20 mouse cellular contexts compared by ENCODE assay signal in genomic region chr4:81430826-81431225, GRCm38 (mm10). TPM values are rescaled to one million over a fixed set of nuclear protein-coding genes. Genes with fewer than 3 reads are reported as not detected.
DNase-seq lines count a peak whose midpoint lies in the region; ATAC-seq and TF ChIP-seq lines count a peak whose summit lies in the region.
"Had no signal": no experiment of that assay in that cellular context is flagged by ENCODE, and none has a peak within 500 bp of the region (broad histone marks: within the 10 kb centered on the region; RNA-seq: fewer than 3 reads in every experiment).

No protein-coding gene starts in this region.

- H3K27ac ChIP-seq in heart, embryonic 12.5 days (ENCODE audit: poor library complexity, severe bottlenecking): no peak overlapping the region
- no peak overlapping the region for H3K27ac ChIP-seq in hindbrain, postnatal 0 days
- no peak overlapping the region for H3K27ac ChIP-seq in hindbrain, embryonic 16.5 days (ENCODE audit: low read depth, low read length)
- H3K27ac ChIP-seq in brown adipose tissue, adult 24 weeks (replicated peaks; ENCODE audit: low read depth, low read length): peak overlapping the region; percentile 26
- H3K27ac ChIP-seq in forebrain, embryonic 14.5 days (ENCODE audit: low read depth, low read length): no peak overlapping the region
- no peak overlapping the region for H3K27ac ChIP-seq in intestine, embryonic 16.5 days (ENCODE audit: low read length)
- H3K27ac ChIP-seq: embryonic facial prominence, embryonic 10.5 days; hindbrain, embryonic 13.5 days; intestine, embryonic 15.5 days; liver, embryonic 14.5 days; midbrain, embryonic 12.5 days; neural tube, embryonic 12.5 days had no signal

- WGBS in heart, embryonic 12.5 days: 69% methylated on average over 4 of the region's 4 CpGs
- WGBS in hindbrain, postnatal 0 days: 64% methylated on average over 4 of the region's 4 CpGs
- 76% methylated on average over 4 of the region's 4 CpGs for WGBS in hindbrain, embryonic 16.5 days
- 65% methylated on average over 4 of the region's 4 CpGs for WGBS in forebrain, embryonic 14.5 days
- 73% methylated on average over 4 of the region's 4 CpGs for WGBS in intestine, embryonic 16.5 days

- H3K9me3 ChIP-seq in heart, embryonic 12.5 days (replicated peaks): no peaks in the 10 kb centered on the region
- no peaks in the 10 kb centered on the region for H3K9me3 ChIP-seq in hindbrain, postnatal 0 days (ENCODE audit: low read length)
- H3K9me3 ChIP-seq in hindbrain, embryonic 16.5 days (ENCODE audit: control insufficient read depth, low read length): no peaks in the 10 kb centered on the region
- no peaks in the 10 kb centered on the region for H3K9me3 ChIP-seq in forebrain, embryonic 14.5 days (replicated peaks; ENCODE audit: control insufficient read depth, low read length)
- no peaks in the 10 kb centered on the region for H3K9me3 ChIP-seq in intestine, embryonic 16.5 days (ENCODE audit: control insufficient read depth, low read length)
- H3K9me3 ChIP-seq: embryonic facial prominence, embryonic 10.5 days; hindbrain, embryonic 13.5 days; intestine, embryonic 15.5 days; limb, embryonic 15.5 days; midbrain, embryonic 12.5 days; neural tube, embryonic 12.5 days had no signal

- no peaks in the 10 kb centered on the region for H3K27me3 ChIP-seq in heart, embryonic 12.5 days (replicated peaks)
- no peaks in the 10 kb centered on the region for H3K27me3 ChIP-seq in hindbrain, postnatal 0 days (ENCODE audit: insufficient read depth, low read length)
- no peaks in the 10 kb centered on the region for H3K27me3 ChIP-seq in hindbrain, embryonic 16.5 days (replicated peaks; ENCODE audit: control insufficient read depth, insufficient read depth, low read length)
- no peaks in the 10 kb centered on the region for H3K27me3 ChIP-seq in forebrain, embryonic 14.5 days (replicated peaks; ENCODE audit: control insufficient read depth, insufficient read depth, low read length)
- no peaks in the 10 kb centered on the region for H3K27me3 ChIP-seq in intestine, embryonic 16.5 days (replicated peaks; ENCODE audit: control insufficient read depth, insufficient read depth, low read length)
- H3K27me3 ChIP-seq: hindbrain, embryonic 13.5 days; intestine, embryonic 15.5 days; limb, embryonic 15.5 days; midbrain, embryonic 12.5 days; neural tube, embryonic 12.5 days had no signal

- DNase-seq in heart, adult 11 months: peak; percentile 46
- DNase-seq in hindbrain, postnatal 0 days (ENCODE audit: low spot score): peak; percentile 43
- DNase-seq in 3T3-L1 (ENCODE audit: low read depth, low spot score): peak; percentile 75
- no peak for DNase-seq in forebrain, embryonic 14.5 days (ENCODE audit: low spot score)
- DNase-seq: cerebellum, adult 11 months; kidney, postnatal 14 days; right cerebral cortex, postnatal 14 days; thymus, postnatal 14 days had no signal

- H3K36me3 ChIP-seq in heart, embryonic 12.5 days: 0 out of 2 replicates have a peak, but pooled peaks cover 5% of the 10 kb centered on the region
- no peaks in the 10 kb centered on the region for H3K36me3 ChIP-seq in hindbrain, postnatal 0 days (ENCODE audit: insufficient read depth, low read length)
- H3K36me3 ChIP-seq in hindbrain, embryonic 16.5 days (ENCODE audit: control insufficient read depth, insufficient read depth, low read length): no peaks in the 10 kb centered on the region
- H3K36me3 ChIP-seq in forebrain, embryonic 14.5 days (ENCODE audit: control insufficient read depth, insufficient read depth, low read length): no peaks in the 10 kb centered on the region
- H3K36me3 ChIP-seq in intestine, embryonic 16.5 days (ENCODE audit: control insufficient read depth, insufficient read depth, low read length): no peaks in the 10 kb centered on the region
- H3K36me3 ChIP-seq: hindbrain, embryonic 13.5 days; intestine, embryonic 15.5 days; limb, embryonic 15.5 days; midbrain, embryonic 12.5 days; neural tube, embryonic 12.5 days had no signal

- H3K4me1 ChIP-seq in heart, embryonic 12.5 days (replicated peaks): peaks cover 17% of the 10 kb centered on the region
- no peaks in the 10 kb centered on the region for H3K4me1 ChIP-seq in hindbrain, postnatal 0 days (ENCODE audit: insufficient read depth, low read length)
- H3K4me1 ChIP-seq in hindbrain, embryonic 16.5 days (ENCODE audit: control insufficient read depth, insufficient read depth, low read depth, low read length): no peaks in the 10 kb centered on the region
- peaks cover 4% of the 10 kb centered on the region; the same call in 1 of the 2 replicates for H3K4me1 ChIP-seq in brown adipose tissue, adult 24 weeks (ENCODE audit: control insufficient read depth, insufficient read depth, insufficient read length, low read length)
- no peaks in the 10 kb centered on the region for H3K4me1 ChIP-seq in forebrain, embryonic 14.5 days (ENCODE audit: control insufficient read depth, insufficient read depth, low read length)
- peaks cover 7% of the 10 kb centered on the region for H3K4me1 ChIP-seq in intestine, embryonic 16.5 days (ENCODE audit: control insufficient read depth, insufficient read depth, low read length)
- H3K4me1 ChIP-seq: embryonic facial prominence, embryonic 10.5 days; hindbrain, embryonic 13.5 days; intestine, embryonic 15.5 days; midbrain, embryonic 12.5 days; neural tube, embryonic 12.5 days had no signal

- ATAC-seq in heart, embryonic 12.5 days (ENCODE audit: insufficient number of reproducible peaks, low FRiP score): no peak
- no peak for ATAC-seq in hindbrain, postnatal 0 days
- no peak for ATAC-seq in hindbrain, embryonic 16.5 days
- ATAC-seq in forebrain, embryonic 14.5 days: no peak
- no peak for ATAC-seq in intestine, embryonic 16.5 days
- ATAC-seq: intestine, embryonic 15.5 days had no signal

- TF ChIP-seq CTCF in hindbrain, postnatal 0 days (IDR thresholded peaks at IDR 0.05; ENCODE audit: low read depth): no peak

- H3K4me2 ChIP-seq in heart, embryonic 12.5 days: no peak overlapping the region
- no peak overlapping the region for H3K4me2 ChIP-seq in hindbrain, postnatal 0 days (ENCODE audit: low read depth, low read length)
- H3K4me2 ChIP-seq in hindbrain, embryonic 16.5 days (ENCODE audit: low read length): no peak overlapping the region
- H3K4me2 ChIP-seq in forebrain, embryonic 14.5 days (ENCODE audit: low read length): no peak overlapping the region
- H3K4me2 ChIP-seq in intestine, embryonic 16.5 days (ENCODE audit: low read depth, low read length): no peak overlapping the region
- H3K4me2 ChIP-seq: heart, embryonic 11.5 days; hindbrain, embryonic 13.5 days; intestine, embryonic 15.5 days; limb, embryonic 15.5 days; midbrain, embryonic 12.5 days; neural tube, embryonic 12.5 days had no signal

- no peak overlapping the region for H3K4me3 ChIP-seq in heart, embryonic 12.5 days
- no peak overlapping the region for H3K4me3 ChIP-seq in hindbrain, postnatal 0 days (ENCODE audit: low read length)
- no peak overlapping the region for H3K4me3 ChIP-seq in hindbrain, embryonic 16.5 days (ENCODE audit: low read length)
- H3K4me3 ChIP-seq in brown adipose tissue, adult 24 weeks (ENCODE audit: insufficient read depth, low read depth, low read length): no peak overlapping the region
- H3K4me3 ChIP-seq in forebrain, embryonic 14.5 days (ENCODE audit: low read depth, low read length): no peak overlapping the region
- H3K4me3 ChIP-seq in intestine, embryonic 16.5 days (ENCODE audit: low read length): no peak overlapping the region
- H3K4me3 ChIP-seq: embryonic facial prominence, embryonic 10.5 days; hindbrain, embryonic 13.5 days; intestine, embryonic 15.5 days; limb, embryonic 15.5 days; midbrain, embryonic 12.5 days; neural tube, embryonic 12.5 days had no signal

- H3K9ac ChIP-seq in heart, embryonic 12.5 days: no peak overlapping the region
- no peak overlapping the region for H3K9ac ChIP-seq in hindbrain, postnatal 0 days (replicated peaks; ENCODE audit: low read length)
- no peak overlapping the region for H3K9ac ChIP-seq in hindbrain, embryonic 16.5 days (ENCODE audit: low read depth, low read length)
- no peak overlapping the region for H3K9ac ChIP-seq in forebrain, embryonic 14.5 days (ENCODE audit: low read length)
- no peak overlapping the region for H3K9ac ChIP-seq in intestine, embryonic 16.5 days (ENCODE audit: low read depth, low read length)
- H3K9ac ChIP-seq: hindbrain, embryonic 13.5 days; intestine, embryonic 15.5 days; limb, embryonic 15.5 days; liver, embryonic 14.5 days; midbrain, embryonic 12.5 days; neural tube, embryonic 12.5 days had no signal

RNA-seq across cellular contexts. Expression of gene Mpdz, which starts 11.8 kb away (rescaled TPM):
- polyA plus RNA-seq in heart, embryonic 12.5 days (2016; fragmentation: Nextera tagmentation; extraction: Ambion mirVana): 34.3 and 37.4 TPM in 2 replicates
- total RNA-seq in hindbrain, postnatal 0 days (2014; rRNA removed): 37.8 and 38.8 TPM in 2 replicates
- polyA plus RNA-seq in hindbrain, postnatal 0 days (2015; fragmentation: Nextera tagmentation; extraction: Ambion mirVana): 7.8 and 9.7 TPM in 2 replicates
- polyA plus RNA-seq in hindbrain, embryonic 16.5 days (2015; fragmentation: Nextera tagmentation; extraction: Ambion mirVana): 11.7 and 13.7 TPM in 2 replicates
- 19.3 and 31.2 TPM in 2 replicates for polyA plus RNA-seq in brown adipose tissue, adult 24 weeks (2012; ENCODE audit: insufficient read depth, insufficient read length, missing spikeins)
- polyA plus RNA-seq in forebrain, embryonic 14.5 days (2014; fragmentation: Nextera tagmentation; extraction: Ambion mirVana): 17.0 and 19.1 TPM in 2 replicates
- 13.7 and 13.9 TPM in 2 replicates for polyA plus RNA-seq in intestine, embryonic 16.5 days (2015; fragmentation: Nextera tagmentation; extraction: Ambion mirVana)
